Mouse (Mus musculus): ENCODE data around the gene Rubcn. TPM values are rescaled to one million over a fixed set of nuclear protein-coding genes. Genes with fewer than 3 reads are reported as not detected.
A peak's percentile ranks its signal among the peaks of the same experiment; 100 is the strongest.

Rubcn gene
- total and polyA plus RNA-seq, 3 experiments = 27.7 to 40.4 (median 28.0) TPM

- Histone ChIP-seq H3K27me3 (replicated peaks) (no peaks in the 10 kb centered on the region), H3K4me3 (replicated peaks in 1 of 3; ENCODE audit: low read depth in 2 of 3, low read length in 2 of 3, poor library complexity in 1 of 3) (no peak overlapping the region), H3K27ac (ENCODE audit: insufficient read depth, low read depth) (no peak overlapping the region), H3K9me3 (replicated peaks; ENCODE audit: low read length) (no peaks in the 10 kb centered on the region), H3K9ac (ENCODE audit: insufficient read depth, low read depth) (no peak overlapping the region), H3K36me3 (replicated peaks in 1 of 2; ENCODE audit: control insufficient read depth in 1 of 2, insufficient read depth in 1 of 2, low read length in 1 of 2) (no peaks in the 10 kb centered on the region), H3K4me2 (ENCODE audit: insufficient read depth, low read depth, poor library complexity, severe bottlenecking) (no peak overlapping the region), H3K4me1 (ENCODE audit: control insufficient read depth in 1 of 2, insufficient read depth in 2 of 2) (peaks cover 0 to 13% of the 10 kb centered on the region in 2 experiments; a peak in 3 of 4 replicates), H3K79me2 (replicated peaks; ENCODE audit: control insufficient read depth, extremely low read depth, insufficient read depth, poor library complexity, severe bottlenecking) (no peaks in the 10 kb centered on the region)
- in situ Hi-C loops (cut with MboI; ENCODE audit: low pct_ligation_motif_present, low pct_unique_long_range_greater_than_20kb, low sequenced_read_pairs) = no loop called here
- DNase-seq (ENCODE audit: extremely low read depth) = no peak
- dilution Hi-C loops (cut with MboI; ENCODE audit: extremely low pct_ligation_motif_present, extremely low pct_unique_long_range_greater_than_20kb, low sequenced_read_pairs) = no loop called here
- TF ChIP-seq CTCF (conservative IDR thresholded peaks at IDR 0.05 in 1 of 2, IDR thresholded peaks at IDR 0.05 in 1 of 2; ENCODE audit: low read depth in 2 of 2, low read length in 2 of 2) = peak in 1 of 2 experiments; percentile 26; a peak in 1 of 4 replicates
- no peak for TF ChIP-seq SIN3A (IDR thresholded peaks at IDR 0.05; ENCODE audit: low read length)
- TF ChIP-seq ZMIZ1 (IDR thresholded peaks at IDR 0.05; ENCODE audit: low read depth, low read length) = no peak
- no peak for TF ChIP-seq ELF1 (IDR thresholded peaks at IDR 0.05; ENCODE audit: low read depth, low read length)
Observed at GRCm38 (mm10) chr16:32807408-32808185, 70.0 kb downstream of the Rubcn start.

- DNase-seq (ENCODE audit: extremely low read depth) = no peak
- TF ChIP-seq NELFE (IDR thresholded peaks at IDR 0.05; ENCODE audit: low read depth, low read length) = no peak
- no peak for TF ChIP-seq TCF12 (IDR thresholded peaks at IDR 0.05; ENCODE audit: low read depth, low read length)
- no peak for TF ChIP-seq CHD1 (IDR thresholded peaks at IDR 0.05; ENCODE audit: low read depth, low read length)
- TF ChIP-seq CHD2 (IDR thresholded peaks at IDR 0.05; ENCODE audit: low read length) = no peak
- no peak for TF ChIP-seq MXI1 (IDR thresholded peaks at IDR 0.05; ENCODE audit: low read depth, low read length)
- no peak for TF ChIP-seq MYC (IDR thresholded peaks at IDR 0.05; ENCODE audit: low read depth, low read length)
- no peak for TF ChIP-seq PAX5 (IDR thresholded peaks at IDR 0.05; ENCODE audit: low read length)
- no peak for TF ChIP-seq ZMIZ1 (IDR thresholded peaks at IDR 0.05; ENCODE audit: low read depth, low read length)
- TF ChIP-seq UBTF (IDR thresholded peaks at IDR 0.05; ENCODE audit: low read depth, low read length) = no peak
- no peak for TF ChIP-seq ZNF384 (IDR thresholded peaks at IDR 0.05; ENCODE audit: low read depth, low read length)
- TF ChIP-seq MEF2A (IDR thresholded peaks at IDR 0.05; ENCODE audit: borderline replicate concordance, low read depth, low read length) = no peak
- TF ChIP-seq RCOR1 (conservative IDR thresholded peaks at IDR 0.05; ENCODE audit: low read depth, low read length) = no peak
- TF ChIP-seq RAD21 (IDR thresholded peaks at IDR 0.05; ENCODE audit: low read depth, low read length) = no peak
- no peak for TF ChIP-seq CTCF (conservative IDR thresholded peaks at IDR 0.05 in 1 of 2, IDR thresholded peaks at IDR 0.05 in 1 of 2; ENCODE audit: low read depth in 2 of 2, low read length in 2 of 2)
- no peak overlapping the region for H3K4me2 ChIP-seq (ENCODE audit: insufficient read depth, low read depth, poor library complexity, severe bottlenecking)
- no peak overlapping the region for H3K27ac ChIP-seq (ENCODE audit: insufficient read depth, low read depth)
- peaks cover 0 to 13% of the 10 kb centered on the region in 2 experiments; a peak in 3 of 4 replicates for H3K4me1 ChIP-seq (ENCODE audit: control insufficient read depth in 1 of 2, insufficient read depth in 2 of 2)
- no peaks in the 10 kb centered on the region for H3K79me2 ChIP-seq (replicated peaks; ENCODE audit: control insufficient read depth, extremely low read depth, insufficient read depth, poor library complexity, severe bottlenecking)
- no peaks in the 10 kb centered on the region for H3K36me3 ChIP-seq (replicated peaks in 1 of 2; ENCODE audit: control insufficient read depth in 1 of 2, insufficient read depth in 1 of 2, low read length in 1 of 2)
- H3K4me3 ChIP-seq (replicated peaks in 1 of 3; ENCODE audit: low read depth in 2 of 3, low read length in 2 of 3, poor library complexity in 1 of 3) = no peak overlapping the region
- H3K9ac ChIP-seq (ENCODE audit: insufficient read depth, low read depth) = no peak overlapping the region
- H3K9me3 ChIP-seq (replicated peaks; ENCODE audit: low read length) = no peaks in the 10 kb centered on the region
- H3K27me3 ChIP-seq (replicated peaks) = no peaks in the 10 kb centered on the region
- in situ Hi-C loops (cut with MboI; ENCODE audit: low pct_ligation_motif_present, low pct_unique_long_range_greater_than_20kb, low sequenced_read_pairs) (no loop called here), dilution Hi-C loops (cut with MboI; ENCODE audit: extremely low pct_ligation_motif_present, extremely low pct_unique_long_range_greater_than_20kb, low sequenced_read_pairs) (no loop called here)
Observed at GRCm38 (mm10) chr16:32805151-32805550, 72.4 kb downstream of the Rubcn start.
